Comparison of ENCODE assay signal across 7 mouse cellular contexts in the genomic region with DNA sequence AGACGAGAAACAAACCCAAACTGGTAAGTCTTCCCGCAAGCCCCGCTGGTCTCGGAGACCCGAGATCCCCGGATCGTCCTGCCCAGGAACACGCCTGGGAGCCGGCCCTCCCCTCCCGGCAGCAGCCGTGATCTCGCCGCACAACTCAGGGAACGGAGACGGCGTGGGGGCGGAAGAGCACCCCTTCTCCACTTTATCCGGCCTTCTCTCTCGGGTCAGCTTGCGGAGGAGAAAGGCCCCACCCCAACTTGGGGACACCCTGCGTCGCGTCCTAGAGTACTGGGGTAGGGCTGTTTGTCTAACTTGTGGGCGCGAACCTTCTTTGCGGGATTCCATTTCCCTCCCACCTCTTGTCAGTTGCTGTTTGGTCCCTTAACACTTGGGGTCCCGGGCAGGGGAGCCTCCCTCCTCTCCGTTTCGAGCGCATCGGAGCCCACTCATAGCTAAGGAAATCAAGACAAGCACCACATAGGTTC. TPM values are rescaled to one million over a fixed set of nuclear protein-coding genes. Genes with fewer than 3 reads are reported as not detected.
DNase-seq lines count a peak whose midpoint lies in the region.

No protein-coding gene starts in this region.

- 12% methylated on average over 31 of the region's 31 CpGs for WGBS in heart, embryonic 10.5 days

- H3K36me3 ChIP-seq in heart, embryonic 10.5 days: no peaks in the 10 kb centered on the region
- no peaks in the 10 kb centered on the region for H3K36me3 ChIP-seq in splenic B cell, adult 2 months (ENCODE audit: control insufficient read depth, insufficient read depth, low read length, poor library complexity, severe bottlenecking)

- no peaks in the 10 kb centered on the region for H3K27me3 ChIP-seq in heart, embryonic 10.5 days (ENCODE audit: insufficient read depth, poor library complexity, severe bottlenecking)
- no peaks in the 10 kb centered on the region for H3K27me3 ChIP-seq in splenic B cell, adult 2 months (ENCODE audit: control insufficient read depth, insufficient read depth, low read length, poor library complexity, severe bottlenecking)

- H3K9me3 ChIP-seq in heart, embryonic 10.5 days: no peaks in the 10 kb centered on the region

- DNase-seq in right cerebral cortex, postnatal 10 days (ENCODE audit: low spot score in 2 of 2): peak; percentile 27 to 30
- no peak for DNase-seq in right cerebral cortex, postnatal 25 days
- DNase-seq in embryo, embryonic 10 days (ENCODE audit: low spot score): peak; percentile 20
- DNase-seq in heart, embryonic 10.5 days (ENCODE audit: low spot score): no peak
- DNase-seq in kidney, postnatal 14 days: peak; percentile 22
- DNase-seq in lung, postnatal 25 days (ENCODE audit: low spot score): peak; percentile 2
- peak; percentile 18 for DNase-seq in splenic B cell, adult 2 months (ENCODE audit: low read depth, low spot score)

- H3K4me1 ChIP-seq in heart, embryonic 10.5 days: no peaks in the 10 kb centered on the region

- peak overlapping the region; percentile 74 for H3K27ac ChIP-seq in heart, embryonic 10.5 days

- H3K4me3 ChIP-seq in heart, embryonic 10.5 days: peak overlapping the region; percentile 64

RNA-seq across cellular contexts. Expression of a gene that starts 0.6 kb away (rescaled TPM):
- 4.4 and 5.0 TPM in 2 replicates for polyA plus RNA-seq in heart, embryonic 10.5 days (2016; fragmentation: Nextera tagmentation; extraction: Ambion mirVana)

Comparison
In these comparisons a context has a peak if more than half of its experiments do, and no peak if none do; other contexts are left out.
1. DNase-seq: peak in right cerebral cortex, postnatal 10 days (2 of 2), embryo, embryonic 10 days (single experiment), kidney, postnatal 14 days (single experiment), lung, postnatal 25 days (single experiment) and splenic B cell, adult 2 months (single experiment); none in right cerebral cortex, postnatal 25 days (single experiment) and heart, embryonic 10.5 days (single experiment).